Mouse (Mus musculus): Measurements from ENCODE around the gene Arhgef7.

Arhgef7 gene

DNA sequence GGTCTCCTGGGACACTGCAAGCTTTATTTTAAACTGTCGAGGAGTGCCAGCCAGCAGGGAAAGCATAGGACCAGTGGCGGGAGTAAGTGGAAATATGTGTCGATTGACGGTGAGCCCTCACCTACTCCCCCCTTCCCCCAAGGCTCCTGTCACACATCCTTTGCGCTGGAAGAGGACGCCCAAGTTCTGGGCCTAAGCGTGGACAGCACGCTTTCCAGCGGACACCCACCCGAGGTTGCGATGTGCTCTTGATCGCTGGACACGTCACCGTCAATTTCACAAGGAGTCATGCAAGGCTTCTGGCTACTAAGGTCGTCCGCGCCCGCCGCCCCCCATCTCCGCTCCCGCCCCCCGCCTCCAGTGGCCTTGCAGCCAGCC, 259 bp upstream of the Arhgef7 start:
- no peak for DNase-seq

DNA sequence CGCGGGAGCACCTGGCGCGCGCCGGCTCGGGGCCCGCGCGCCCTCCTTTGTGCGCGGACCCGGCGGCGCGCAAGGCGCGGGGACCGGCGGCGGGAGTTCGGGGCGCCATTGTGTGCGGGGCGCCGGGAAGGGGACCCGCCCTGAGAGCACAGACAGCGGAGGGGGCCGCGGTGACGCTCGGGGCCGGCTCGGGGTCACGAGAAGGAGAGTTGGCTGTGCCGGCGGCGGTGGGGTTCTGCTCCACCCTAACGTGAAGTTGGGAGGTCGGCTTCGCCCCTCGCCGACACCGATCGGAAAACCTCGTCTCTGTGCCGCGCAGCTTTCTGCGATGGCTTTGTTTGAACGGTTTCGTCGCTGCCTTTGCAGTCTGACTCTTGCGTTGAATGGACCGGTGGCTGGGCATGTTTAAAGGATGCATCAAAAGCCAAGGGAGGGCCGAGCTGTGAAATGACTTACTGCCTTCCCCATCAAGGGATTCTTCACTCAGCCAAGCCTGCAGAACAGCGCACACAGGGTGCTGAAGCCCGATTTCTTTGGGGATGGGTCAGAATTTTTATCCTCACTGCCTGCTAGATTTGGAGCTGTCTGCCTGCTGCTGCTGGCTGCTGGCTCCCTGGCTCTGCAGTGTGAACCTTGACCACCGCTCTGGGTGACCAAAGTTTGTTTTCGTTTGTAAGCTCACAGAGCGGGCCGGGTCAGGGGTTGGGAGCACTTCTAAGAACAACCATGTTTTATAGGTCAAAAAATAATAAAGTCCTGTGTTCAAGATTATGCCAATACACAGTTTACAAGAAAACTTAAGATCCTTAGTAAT, 1.2 kb downstream of the Arhgef7 start:
- peak; percentile 57 for DNase-seq

DNA sequence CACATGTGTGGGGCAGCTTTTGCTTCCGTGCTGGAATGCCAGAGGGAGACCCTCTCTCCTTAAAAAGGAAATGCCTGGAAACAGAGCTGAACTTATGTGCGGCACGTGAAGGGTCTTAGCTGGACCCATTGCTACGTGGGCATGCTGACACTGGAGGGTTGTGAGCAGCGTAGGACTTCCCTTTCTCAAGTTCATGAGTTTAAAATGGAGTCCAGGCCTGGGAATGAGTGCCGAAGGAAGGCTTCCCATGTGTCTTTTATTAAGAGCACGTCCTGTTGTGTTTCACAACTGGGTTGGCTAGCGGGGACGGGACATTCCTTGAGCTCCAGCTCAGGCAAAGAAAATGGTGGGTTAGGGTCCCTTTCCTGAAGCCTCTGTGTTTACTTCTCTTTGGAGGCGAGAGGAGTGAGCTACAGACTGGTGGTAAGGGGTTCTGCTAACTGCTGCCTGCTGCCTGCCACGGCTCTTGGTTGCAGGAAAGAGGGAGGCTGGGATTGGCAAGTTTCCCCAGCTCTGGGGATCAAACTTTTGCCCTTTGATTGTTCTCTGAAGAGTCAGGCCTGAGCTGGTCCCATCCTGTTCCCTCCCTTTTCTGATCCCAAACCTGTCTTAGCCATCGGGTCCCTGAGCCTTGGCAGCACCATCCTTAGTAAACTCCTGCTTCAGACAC, 2.9 kb downstream of the Arhgef7 start:
- no peak for DNase-seq

DNA sequence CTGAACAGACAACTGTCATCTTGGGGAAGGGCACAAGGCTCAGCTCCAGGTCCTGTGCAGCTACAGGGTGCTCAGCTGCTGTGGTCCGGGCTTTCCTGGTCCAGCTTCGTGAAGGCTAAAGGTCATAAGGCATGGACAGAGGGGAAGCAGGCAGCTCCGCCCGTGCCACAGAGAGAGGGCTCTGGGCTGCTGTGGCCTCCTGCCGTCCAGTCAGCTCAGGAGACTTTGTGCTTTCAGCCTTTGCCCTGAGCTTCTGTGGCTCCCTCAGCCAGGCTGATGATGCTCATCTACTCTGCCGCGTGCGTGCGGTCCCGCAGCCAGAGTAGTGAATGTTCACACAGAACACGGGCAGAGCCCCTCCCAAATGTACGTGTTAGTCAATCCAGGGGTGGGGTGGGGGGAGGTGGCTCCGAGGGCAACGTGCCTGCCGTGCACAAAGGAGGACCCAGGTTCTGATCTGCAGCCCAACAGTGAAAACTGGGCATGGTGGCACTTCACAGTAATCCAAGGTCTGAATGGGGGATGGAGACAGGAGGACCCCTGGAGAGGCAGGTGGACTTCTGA, 8.2 kb downstream of the Arhgef7 start:
- DNase-seq: no peak

DNA sequence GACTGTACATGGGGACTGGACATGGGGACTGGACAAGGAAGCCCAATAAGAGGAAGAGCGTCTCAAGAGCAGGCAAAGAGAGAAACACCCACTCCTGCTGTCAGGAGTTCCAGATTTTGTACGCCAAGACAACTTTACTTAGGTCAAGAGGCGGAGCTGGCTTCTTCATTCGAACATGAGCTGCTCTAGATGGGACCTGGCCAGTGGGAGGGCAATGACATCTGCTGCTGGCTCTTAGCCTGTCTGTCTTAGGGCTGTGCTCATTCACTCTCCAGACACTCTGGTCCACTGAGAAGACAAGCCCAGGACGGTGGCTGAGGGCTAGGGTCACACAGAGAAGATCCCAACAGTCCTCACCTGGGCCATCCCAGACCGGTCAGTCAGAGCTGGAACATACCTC, 9.6 kb downstream of the Arhgef7 start:
- no peak for DNase-seq

DNA sequence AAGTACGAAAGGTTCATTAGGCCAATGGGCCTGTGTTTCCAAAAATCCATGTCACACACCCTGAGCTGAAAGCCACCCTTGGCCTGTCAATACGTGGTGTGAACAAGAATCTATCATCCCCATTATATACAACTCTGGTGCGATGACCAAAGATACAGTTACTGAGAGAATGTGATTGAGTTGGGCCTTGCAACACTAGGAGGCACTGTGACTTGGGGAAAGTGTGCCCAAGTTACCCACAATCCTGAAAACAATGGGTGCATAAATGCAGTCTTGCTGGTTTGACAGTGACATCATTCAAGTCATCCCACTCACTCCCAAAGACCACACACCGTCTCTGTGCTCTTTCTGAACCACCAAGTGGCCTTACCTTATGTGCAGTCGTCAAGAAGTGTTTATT, 11.6 kb downstream of the Arhgef7 start:
- no peak for DNase-seq

DNA sequence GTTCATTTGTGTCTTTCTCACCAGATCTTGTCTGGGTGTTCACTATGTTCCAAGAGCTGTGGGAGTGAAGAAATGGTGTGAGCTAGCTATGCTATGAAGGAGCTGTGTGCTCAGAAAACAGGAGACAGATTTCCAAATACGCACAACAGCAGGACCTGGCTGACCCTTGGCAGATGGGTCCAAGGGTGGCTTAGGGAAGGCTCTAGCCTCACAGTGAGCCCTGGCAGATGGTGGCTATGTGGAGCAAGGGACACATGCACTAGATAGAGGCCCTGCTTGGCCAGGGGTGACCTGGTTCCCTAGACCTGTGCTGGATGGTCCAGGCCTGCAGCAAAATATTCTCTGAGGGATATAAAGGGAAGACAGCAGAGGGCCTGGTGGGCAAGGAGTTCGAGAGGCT, 13.3 kb downstream of the Arhgef7 start:
- DNase-seq: peak; percentile 48

DNA sequence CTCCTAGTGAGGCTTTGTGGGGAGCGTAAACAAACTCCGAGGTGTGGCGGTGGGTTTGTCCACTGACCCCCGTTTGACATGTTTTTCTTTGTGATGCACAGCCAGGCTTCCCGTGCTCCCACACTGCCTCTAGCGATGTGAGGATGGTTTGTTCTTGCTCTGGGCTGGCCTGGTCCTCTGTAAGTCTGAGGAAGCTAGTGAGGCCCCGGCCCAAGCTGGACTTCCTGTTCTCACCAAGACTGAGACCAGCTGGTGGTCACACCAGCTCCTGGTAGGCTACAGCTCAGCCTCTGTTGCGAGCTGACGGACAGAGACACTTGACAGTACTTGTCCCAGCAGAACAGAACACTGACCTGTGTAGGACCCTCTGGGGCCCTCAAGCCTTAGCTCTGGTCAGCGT, 16.1 kb downstream of the Arhgef7 start:
- no peak for DNase-seq

DNA sequence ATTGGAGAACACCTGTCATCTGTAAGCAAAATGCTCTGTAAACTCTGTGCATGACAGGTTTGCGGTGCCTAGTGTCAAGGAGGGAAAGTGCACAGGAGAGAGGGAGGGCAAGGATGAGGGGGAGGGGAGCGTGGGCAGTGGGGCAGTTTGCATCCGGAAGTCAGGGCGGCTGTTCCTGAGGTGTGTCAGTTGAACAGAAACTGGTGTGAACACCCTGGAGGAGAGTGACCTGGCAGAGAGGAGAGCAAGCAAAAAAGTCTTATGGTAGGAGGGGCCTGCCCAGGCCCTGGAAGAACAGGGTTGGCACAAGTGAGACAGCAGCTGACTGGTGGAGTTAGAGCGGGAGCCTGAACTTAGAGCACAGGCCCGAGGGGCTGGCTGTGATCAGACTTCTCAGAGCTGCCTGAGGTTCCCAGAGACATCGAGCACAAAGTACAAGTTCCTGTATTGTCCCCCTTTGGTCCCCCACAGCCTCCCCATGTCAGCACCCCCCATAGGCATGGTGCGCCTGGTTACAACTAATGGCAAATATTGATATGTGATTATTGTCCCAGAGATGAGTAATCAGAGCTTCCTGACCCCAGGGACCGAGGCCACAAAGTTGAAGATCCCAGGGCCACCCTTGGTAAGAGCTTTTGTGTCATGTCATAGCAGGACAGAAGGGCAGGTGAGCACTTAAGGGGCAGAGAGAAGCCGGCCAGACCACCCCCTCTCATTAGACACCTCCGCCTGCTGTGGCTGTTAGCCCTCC, 19.5 kb downstream of the Arhgef7 start:
- DNase-seq: no peak

DNA sequence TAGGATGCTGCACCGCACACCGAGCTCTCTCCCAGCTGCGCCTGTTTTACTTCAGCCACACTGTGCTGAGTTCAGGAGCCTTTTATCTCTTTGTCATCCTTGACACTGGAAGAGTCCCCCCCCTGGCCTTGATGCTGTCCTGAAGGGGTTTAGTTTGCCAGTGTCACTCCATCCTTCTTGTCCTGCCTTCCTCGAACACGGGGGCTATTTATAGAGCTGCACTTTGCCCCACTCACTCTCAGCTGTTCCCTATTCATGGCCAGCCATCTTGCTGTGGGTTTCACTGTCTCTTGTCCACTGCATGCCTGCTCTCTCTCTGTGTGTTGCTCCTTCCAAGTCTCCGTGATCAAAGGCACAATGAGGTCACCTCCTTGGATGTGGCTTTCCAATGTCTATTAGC, 22.0 kb downstream of the Arhgef7 start:
- DNase-seq: no peak

DNA sequence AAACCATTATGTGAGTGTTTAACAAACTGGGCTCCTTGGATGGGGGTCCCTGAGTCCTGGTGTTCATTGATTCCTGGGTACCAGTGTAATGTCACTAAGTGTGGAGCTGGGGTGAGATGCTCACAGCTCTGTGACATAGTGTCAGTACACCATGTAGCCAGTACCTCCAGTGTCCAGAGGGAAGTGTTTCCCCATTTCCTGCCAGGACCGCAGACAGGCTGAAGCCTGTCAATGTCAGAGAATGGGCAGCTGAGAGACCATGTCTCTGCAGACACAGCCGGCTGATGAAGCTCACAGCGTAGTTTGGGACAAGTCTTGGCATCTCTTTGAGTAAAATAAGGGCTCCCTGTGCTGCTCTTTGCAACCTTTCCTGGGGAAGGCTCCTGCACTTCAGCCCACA, 24.8 kb downstream of the Arhgef7 start:
- DNase-seq: no peak

DNA sequence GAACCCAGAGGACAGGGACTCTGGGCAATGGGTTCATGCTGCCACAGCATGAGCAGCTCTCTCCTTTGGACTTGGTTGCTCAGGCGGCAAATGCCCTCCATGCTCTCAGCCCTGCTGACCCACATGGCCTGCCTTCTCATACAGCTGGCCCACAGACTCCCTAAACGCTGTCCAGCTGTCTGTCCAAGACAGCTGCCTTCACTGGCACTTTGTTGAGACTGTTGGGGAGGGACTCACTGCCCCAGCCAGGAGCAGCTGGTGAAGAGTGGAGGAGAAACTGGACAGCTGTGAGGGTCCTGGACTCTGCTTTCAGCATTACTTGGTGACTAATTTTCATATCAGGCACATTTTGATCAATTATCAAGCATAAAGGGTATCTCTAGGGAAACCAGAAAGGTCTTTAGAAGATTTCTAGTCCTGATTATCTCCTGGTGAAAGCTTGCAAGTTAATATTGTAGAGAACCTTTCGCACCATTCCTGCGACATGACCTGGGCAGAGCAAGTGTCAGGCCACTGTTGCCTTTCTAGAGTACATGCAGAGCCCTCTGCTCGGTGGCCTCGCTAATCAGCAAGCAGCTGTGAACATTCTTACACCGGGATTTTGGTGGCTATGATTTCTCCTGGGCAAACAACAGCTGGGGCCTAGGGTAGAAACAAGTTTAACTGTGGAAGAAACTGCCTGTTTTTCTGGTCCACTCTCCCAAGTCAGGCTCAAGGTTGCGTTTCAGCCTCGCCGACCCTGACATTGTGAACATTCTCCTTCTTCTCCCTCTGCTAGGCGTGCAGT, 25.8 kb downstream of the Arhgef7 start:
- DNase-seq: no peak

DNA sequence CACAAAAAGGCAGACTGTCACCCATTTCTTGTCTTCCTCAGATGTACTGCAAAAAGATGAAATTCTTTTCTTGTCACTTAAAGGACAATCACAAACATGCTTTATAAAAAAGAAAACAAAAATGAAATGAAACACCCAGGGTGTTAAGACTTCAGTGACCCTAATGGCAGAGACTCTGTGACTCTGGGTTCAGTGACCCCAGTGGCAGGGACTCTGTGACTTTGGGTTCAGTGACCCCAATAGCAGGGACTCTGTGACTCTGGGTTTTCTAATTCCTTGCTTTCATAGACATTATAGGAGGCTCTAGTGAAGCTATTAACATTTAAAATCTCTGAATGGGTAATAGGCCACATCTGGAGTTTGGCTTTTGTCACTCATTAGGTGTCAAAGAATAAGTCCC, 27.2 kb downstream of the Arhgef7 start:
- no peak for DNase-seq

DNA sequence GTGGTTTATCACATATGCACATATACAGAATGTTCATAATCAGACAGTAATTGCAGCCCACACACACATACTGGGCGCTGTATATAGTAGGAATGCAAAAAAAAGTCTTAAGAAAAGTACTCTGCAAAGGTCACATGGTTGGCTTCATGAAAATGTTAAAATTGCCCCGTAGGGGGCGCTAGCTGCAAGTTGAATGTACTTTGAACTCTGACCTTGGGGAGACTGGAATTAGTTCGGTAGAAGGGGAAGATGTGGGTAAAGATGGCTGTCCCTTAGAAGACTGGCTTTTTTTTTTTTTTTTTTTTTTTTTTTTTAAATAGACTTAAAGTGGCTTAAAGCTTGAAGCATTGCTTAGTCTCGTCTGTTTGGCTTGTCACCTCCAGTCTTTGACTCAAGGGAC, 28.4 kb downstream of the Arhgef7 start:
- DNase-seq: peak; percentile 78

DNA sequence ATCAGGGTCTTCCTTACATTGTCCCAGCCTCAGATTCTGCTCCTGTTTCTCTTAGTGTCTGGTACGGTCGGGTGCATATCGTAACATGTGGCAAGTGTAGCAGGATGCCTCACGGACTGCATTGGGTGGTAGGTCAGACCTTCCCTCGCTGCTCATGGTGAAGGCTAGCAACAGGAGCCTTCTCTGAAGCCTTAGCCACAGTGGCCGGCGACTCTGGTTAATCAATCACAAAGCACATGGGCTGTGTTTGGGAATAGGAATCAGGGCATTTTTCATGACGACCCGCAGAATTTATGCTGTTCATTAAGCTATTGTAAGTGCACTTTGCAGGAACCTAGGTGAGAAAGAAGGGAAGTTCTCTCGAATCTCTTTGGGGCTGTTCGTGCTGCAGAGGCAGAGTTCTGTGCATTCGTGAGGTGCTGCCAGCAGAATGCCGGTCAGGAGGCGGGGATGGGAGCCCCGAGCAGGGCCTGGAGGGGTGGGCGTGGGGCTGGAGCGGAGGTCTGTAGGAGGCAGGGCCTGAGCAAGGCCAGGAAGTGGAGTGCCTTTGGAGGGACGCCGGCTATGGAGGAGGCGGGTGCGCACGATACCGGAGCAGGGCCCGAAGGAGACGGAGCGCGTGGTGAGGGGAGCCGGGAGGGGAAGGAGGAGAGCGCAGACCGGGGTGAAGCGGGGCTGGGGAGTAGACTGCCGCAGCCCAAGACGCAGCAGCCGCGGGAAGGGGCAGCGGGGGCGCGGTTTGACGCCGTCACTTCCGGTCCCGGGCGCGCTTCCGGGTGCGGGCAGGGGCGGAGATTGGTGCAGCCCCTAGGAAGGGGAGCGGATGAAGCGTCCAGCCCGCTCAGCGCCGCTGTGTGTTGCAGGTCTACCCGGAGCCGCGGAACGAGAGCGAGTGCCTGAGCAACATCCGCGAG, 30.3 kb downstream of the Arhgef7 start:
- DNase-seq: peak; percentile 87

DNA sequence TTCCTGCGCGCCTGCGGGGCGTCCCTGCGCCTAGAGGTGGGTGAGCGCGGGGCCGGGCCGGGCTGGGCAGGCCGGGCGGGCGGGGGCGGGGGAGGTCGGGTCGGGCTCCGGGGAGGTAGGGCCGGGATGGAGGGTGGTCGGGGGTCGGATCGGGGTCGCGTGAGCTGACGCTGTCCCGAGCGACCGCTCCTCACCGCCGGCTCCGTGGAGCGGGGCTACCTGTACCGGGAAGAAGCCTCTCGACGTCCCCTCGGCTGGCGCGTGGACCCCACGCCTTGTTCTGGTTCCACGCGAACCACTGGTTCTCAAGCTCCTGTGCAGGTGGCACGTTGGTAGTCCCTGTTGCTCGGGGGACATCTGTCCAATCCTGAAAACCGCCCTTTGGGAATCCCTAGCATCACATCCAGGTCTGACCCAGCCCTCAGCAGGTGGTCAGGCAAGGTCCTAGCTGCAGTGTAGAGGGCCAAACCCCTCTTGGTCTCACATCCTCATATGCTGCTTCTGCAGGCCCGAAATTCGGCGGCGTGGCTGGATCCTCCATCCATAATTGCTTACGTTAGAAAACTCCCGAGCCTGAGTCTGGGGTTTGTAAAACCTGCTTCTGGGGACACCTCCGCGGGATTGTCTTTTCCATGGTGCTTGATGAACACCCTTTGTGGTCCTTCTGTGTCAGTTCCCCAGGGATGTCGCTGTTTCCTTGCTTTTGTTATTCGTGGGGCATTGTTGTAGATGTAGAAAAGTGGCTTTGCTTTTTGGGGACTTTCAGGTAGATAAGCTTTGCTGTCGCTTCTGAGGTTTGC, 31.2 kb downstream of the Arhgef7 start:
- DNase-seq: peak; percentile 64

DNA sequence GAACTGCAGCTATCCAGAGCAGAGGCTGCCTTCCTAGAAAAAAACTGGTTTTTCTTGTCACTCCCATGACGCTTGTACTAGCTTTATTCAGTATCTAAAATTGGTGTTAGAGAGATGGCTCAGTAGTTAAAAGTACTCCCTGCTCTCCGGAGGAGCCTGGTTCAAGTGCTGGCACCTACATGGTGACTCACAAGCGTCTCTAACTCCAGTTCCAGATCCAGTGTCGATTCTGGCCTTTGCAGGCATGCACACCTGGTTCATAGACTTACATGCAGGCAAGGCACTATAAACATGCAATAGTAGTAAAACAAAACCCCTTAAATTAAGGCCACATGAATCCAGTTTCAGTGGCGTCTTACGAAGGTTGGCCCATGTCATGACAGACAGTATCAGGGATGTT, 34.0 kb downstream of the Arhgef7 start:
- peak; percentile 47 for DNase-seq

DNA sequence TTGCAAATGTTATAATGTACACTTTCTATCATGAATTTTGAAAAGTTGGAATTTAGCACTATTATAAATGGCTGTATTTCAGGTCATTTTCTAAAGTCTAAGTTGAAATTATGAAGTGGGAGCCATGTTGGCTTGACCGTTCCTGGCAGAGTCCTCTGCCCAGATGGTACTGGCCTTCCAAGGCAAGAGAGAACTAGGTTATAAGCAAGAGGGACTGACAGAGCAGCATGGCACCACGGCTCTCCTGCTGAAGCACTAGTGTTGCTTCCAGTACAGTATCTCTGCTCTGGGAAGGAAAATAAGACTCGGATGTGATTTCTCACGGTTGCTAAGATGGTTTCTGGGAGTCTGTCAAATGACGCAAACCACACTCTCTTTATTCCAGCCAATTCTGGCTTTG, 34.5 kb downstream of the Arhgef7 start:
- peak; percentile 77 for DNase-seq

DNA sequence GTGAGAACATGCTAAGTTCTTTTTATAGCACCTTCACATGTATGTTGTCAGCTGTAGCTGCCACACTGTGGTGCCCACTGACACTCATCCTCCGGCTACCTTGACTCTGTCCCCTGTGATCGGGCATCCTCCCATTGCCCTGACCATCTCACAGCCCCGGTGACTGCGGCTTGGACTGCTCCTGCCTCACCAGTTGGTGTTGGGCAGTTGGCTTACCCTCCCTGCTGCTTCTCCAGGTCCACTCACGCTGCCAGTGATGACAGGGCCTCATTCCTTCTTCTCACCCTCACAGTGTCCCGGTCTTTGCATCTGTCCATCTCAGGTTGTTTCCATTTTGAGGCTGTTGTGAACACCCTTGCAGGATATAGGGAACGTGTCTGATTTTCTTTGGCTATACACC, 35.3 kb downstream of the Arhgef7 start:
- DNase-seq: peak; percentile 83

DNA sequence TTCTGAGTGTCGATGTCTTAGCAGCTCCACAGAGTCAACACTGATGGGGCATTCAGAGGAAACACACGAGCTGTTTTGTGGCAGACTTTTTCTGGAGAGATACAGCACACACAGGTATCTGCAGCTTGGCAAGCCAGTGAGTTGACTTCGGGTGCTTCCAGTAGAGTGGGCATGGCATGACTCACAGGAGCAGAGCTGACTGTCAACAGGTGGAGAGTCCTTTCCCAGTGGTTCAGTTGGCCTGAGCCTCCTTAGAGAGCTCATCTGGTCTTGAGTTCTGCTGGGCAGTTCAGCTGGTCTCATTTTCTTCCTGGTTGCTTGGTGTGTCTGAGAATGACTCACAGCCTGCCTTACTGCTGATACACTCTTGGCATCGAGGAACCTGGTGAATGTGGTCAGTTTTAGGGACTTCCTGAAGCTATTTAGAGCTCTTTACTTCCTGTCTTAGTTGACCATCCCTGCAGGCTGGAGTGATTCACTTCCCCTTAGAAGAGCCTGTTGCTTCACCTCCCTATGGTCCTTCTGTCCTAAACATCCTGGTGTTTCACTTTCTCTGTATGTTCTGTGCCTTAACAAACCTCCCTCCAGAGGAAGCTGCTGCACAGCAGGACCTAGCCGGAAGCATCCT, 39.8 kb downstream of the Arhgef7 start:
- peak; percentile 43 for DNase-seq
